Mouse (Mus musculus) ES-CJ7 (cell line): ENCODE measurements around the gene Gdpd3.

Experiments used
- DNase-seq: peaks from one replicate; pipeline ENCODE4 v3.0.0; 2011; ENCODE audit warnings: low read depth, low spot score

Gdpd3 gene

GRCm38 (mm10) chr7:126789141-126789540 is 23.0 kb downstream of the Gdpd3 start:
- no peak for DNase-seq

DNA sequence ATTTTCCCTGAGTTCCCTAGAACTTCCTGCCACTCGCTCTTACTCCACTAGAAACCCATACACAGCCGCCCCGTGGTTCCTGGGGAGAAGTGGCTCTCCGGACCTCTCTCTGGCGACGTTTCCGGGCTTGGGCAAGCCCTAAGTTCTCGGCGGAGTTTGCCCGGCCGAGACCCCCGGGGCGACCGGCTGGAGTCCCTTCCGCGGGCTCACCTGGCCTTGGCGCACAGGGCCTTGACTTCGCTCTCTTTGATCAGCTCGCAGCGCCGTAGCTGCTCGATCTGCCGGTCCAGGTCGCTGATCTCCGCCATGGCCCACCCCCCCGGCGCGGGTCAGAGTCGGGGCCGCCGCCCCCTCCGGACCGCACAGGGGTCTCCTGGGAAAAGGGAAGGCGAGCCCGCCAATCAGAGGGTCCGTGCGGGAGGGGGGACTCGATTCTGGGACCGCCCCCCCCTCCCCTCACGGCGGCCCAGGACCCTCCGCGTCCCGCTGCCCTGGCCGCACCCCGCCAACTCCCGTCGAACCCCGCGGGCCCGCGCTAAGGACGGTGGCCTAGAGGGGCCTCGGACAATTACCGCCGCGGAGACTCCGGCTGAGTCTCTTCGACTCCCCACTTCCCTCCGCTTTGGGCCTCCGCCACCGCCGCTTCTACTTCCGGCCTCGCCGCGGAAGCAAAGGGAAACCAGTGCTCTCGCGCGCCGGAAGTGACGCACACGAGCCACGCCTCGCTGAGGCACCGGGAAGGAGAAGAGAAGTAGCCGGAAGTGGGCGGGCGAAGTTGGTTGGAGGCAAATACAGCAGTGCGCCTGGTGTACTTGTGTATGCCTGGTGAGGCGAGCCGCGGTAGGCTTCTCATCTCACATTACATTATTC is 26.0 kb downstream of the Gdpd3 start, which contains the start of gene Ppp4c:
Ppp4c (minus strand) TSS at position 646 of the 870 bp plus-strand sequence.
- peak; percentile 97 for DNase-seq

- DNase-seq: no peak
These were observed 26.7 kb downstream of the Gdpd3 start for GRCm38 (mm10) chr7:126792721-126793443.

- no peak for DNase-seq
These were observed 27.5 kb downstream of the Gdpd3 start for GRCm38 (mm10) chr7:126793456-126794270.

GRCm38 (mm10) chr7:126794271-126794605 is 28.1 kb downstream of the Gdpd3 start:
- DNase-seq: no peak

GRCm38 (mm10) chr7:126795387-126796317 is 29.5 kb downstream of the Gdpd3 start:
- no peak for DNase-seq

GRCm38 (mm10) chr7:126796350-126796932 is 30.3 kb downstream of the Gdpd3 start:
- DNase-seq: peak; percentile 48

GRCm38 (mm10) chr7:126797411-126798126 is 31.4 kb downstream of the Gdpd3 start, which contains the start of gene Fam57b:
TSS of gene Fam57b (plus strand) at chr7:126797668.
- peak; percentile 39 for DNase-seq

DNA sequence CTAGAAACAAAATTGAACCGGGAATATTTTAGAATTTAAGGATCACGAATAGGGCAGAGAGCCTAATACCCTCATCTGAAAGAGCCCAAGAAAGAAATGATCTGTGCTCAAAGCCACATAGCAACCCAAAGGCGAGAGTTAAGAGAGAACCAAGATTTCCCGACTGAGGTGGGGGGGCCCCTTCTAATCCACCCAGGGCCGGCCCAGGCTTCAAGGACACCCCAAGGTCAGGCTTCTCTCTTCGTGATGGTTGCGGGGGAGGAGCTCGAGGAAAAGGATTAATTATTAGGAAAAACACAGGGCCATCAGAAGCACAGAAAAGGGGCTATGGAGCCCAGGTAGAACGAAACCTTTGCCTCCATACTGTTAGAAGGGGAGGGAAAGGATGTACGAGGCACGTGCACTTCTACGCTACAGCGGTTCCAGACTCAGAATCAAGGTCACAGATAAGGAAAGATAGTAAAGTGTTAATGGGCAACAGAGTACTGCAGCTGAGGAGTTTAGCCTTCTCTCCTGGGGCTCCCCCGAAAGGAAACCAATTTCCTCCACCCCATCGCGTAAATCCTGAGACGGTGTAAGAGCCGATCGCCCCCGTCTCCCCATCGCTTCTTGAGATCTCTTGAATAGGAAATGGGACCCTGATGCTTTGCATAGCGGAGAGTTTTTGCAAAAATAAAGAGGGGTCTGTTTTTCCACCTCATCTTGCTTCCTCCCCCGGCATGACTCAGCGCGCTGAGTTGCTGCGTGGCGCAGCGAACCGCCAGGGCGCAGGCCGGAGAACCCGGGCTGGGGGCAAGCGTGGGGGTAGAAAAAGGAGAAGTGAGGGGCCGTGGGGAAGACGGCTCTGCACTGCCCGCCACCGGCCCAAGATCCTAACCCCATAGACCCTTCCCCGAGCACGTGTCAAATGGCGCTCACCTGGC is 32.3 kb downstream of the Gdpd3 start:
- DNase-seq: peak; percentile 38

DNA sequence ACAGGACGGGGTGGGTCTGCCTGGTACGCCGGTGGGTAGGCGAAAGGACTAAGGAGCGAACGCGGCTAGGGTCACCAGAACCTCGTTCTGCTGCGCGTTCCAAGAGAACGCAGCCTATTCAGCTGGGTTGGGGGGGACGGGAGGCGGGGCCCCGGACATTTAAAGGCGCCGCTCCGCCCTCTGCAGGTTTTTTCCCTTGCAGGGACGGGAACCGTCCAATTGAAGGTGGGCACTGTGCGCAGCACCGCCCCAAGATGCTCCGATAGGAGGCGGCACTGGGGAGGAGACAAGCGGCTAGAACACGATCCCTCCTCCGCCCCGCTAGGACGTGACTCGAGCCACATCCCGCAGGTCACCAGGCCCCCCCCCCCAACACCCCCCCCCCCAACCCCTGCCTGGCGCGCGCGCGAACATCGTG is 32.9 kb downstream of the Gdpd3 start:
- peak; percentile 98 for DNase-seq

- no peak for DNase-seq
These were observed 33.5 kb downstream of the Gdpd3 start for GRCm38 (mm10) chr7:126799468-126800268.

- no peak for DNase-seq
These were observed 34.3 kb downstream of the Gdpd3 start for GRCm38 (mm10) chr7:126800269-126801056.

GRCm38 (mm10) chr7:126801057-126801422 is 34.9 kb downstream of the Gdpd3 start:
- DNase-seq: no peak

DNA sequence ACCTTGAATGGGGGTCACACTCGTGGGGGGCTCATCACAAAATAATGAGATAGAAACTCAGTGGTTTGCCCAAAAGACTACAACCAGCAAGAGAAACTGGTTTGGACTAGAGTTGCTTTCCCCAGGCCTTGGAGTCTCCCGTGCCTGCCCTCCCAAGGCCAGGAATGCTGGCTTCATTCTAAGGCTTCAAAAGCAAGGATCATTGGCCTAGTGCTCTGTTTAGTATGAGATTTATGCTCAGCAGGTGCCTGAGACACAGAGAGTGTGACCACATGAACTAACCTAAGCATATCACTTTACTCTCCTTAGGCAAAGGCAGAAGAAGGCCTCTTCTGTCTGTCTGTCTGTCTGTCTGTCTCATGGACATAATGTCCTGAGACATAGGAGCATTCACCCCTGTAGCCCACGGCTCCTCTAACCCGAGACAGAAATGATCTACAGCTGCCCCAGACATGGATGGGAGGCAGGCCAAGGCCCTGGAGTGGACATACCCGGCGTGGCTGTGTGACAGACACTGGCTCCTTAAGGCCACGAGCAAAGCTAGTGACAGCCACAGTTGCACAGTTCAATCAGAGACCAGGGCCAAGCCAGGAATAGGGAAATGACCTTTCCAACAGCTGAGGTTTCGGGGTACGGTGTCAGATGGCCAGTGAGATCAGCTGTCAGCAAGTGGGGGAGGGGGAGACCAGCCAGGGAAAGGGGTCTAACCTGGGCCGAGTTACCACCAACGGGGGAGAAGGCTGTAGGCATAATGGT is 36.2 kb downstream of the Gdpd3 start:
- DNase-seq: no peak

DNA sequence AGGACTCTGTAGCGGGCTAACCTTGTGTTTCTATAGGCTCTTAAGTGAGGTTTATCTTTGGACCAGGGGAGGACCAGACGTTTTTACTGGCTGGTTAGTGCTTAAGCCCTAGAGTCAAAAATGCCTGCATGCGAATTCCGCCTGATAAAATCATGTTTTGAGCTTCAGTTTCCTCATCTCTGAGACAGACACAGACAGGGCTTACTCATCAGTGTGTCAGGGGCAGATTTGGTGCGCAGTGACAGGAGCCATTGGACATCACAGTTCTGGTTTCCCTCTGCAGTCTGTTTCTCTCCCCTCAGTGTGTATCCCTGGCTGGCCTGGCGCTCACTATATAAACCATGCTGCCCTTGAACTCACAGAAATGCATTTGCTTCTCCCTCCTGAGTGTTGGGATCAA is 37.0 kb downstream of the Gdpd3 start:
- no peak for DNase-seq

GRCm38 (mm10) chr7:126803751-126804150 is 37.6 kb downstream of the Gdpd3 start:
- DNase-seq: no peak
